Mouse (Mus musculus) ES-Bruce4 (cell line): ENCODE measurements around the gene St7l. TPM values are rescaled to one million over a fixed set of nuclear protein-coding genes. Genes with fewer than 3 reads are reported as not detected.

Source experiments
- H3K27ac ChIP-seq: 2 replicates; pipeline ENCODE4 v1.5.1; 2012; ENCODE audit warnings: low read length, inconsistent platforms; ENCODE audit not compliant: insufficient read depth
- H3K27me3 ChIP-seq: 2 replicates; pipeline ENCODE4 v1.6.1; 2012; ENCODE audit warnings: mild to moderate bottlenecking, low read length, inconsistent platforms; ENCODE audit not compliant: control insufficient read depth, poor library complexity, insufficient read depth, severe bottlenecking
- H3K36me3 ChIP-seq: 2 replicates; pipeline ENCODE4 v1.6.1; 2012; ENCODE audit warnings: inconsistent platforms, mild to moderate bottlenecking, low read length, moderate library complexity; ENCODE audit not compliant: control insufficient read depth, poor library complexity, insufficient read depth, severe bottlenecking
- H3K4me1 ChIP-seq: one replicate; pipeline ENCODE4 v1.8.1; 2011; ENCODE audit warnings: low read length; ENCODE audit not compliant: control insufficient read depth, insufficient read depth
- H3K4me3 ChIP-seq: 2 replicates; pipeline ENCODE4 v1.5.1; 2011; ENCODE audit warnings: low read depth, mild to moderate bottlenecking, low read length
- H3K9ac ChIP-seq: 2 replicates; pipeline ENCODE4 v1.6.1; 2012; ENCODE audit warnings: low read depth, mild to moderate bottlenecking, inconsistent platforms; ENCODE audit not compliant: poor library complexity, severe bottlenecking
- H3K9me3 ChIP-seq: replicated peaks from 2 replicates; pipeline ENCODE4 v1.6.1; 2012; ENCODE audit warnings: mild to moderate bottlenecking, low read length, inconsistent platforms; ENCODE audit not compliant: control insufficient read depth, poor library complexity, insufficient read depth, severe bottlenecking
- CTCF ChIP-seq: IDR thresholded peaks from one replicate; pipeline ENCODE4 v1.8.1; 2011; ENCODE audit warnings: low read depth, low read length
- EP300 ChIP-seq: IDR thresholded peaks from 2 replicates; pipeline ENCODE4 v1.6.1; 2011; ENCODE audit warnings: low read depth, low read length; ENCODE audit not compliant: insufficient read depth
- POLR2A ChIP-seq: IDR thresholded peaks from one replicate; pipeline ENCODE4 v1.8.1; 2011; ENCODE audit warnings: low read length; ENCODE audit not compliant: insufficient read depth
- polyA plus RNA-seq: library from polyadenylated mRNA; stranded (reverse); fragments of >200 nt; gene quantifications from 2 replicates; pipeline ENCODE4 v1.2.4, GENCODE M21; 2011; ENCODE audit warnings: low read depth; ENCODE audit not compliant: missing spikeins, insufficient read depth, insufficient read length

The St7l gene
- polyA plus RNA-seq, 1 experiment, result 30.0 TPM

GRCm38 (mm10) chr3:104914986-104915385 is 51.2 kb downstream of the St7l start:
- Histone ChIP-seq H3K27me3 (no peaks in the 10 kb centered on the region), H3K27ac (no peak overlapping the region), H3K9ac (no peak overlapping the region), H3K4me3 (no peak overlapping the region), H3K36me3 (no peaks in the 10 kb centered on the region; the same call in 1 of the 2 replicates), H3K4me1 (no peaks in the 10 kb centered on the region), H3K9me3 (no peaks in the 10 kb centered on the region)
- TF ChIP-seq POLR2A (no peak), EP300 (no peak), CTCF (no peak)

GRCm38 (mm10) chr3:104929385-104929784 is 65.6 kb downstream of the St7l start:
- Histone ChIP-seq H3K9ac (no peak overlapping the region), H3K27ac (no peak overlapping the region), H3K27me3 (no peaks in the 10 kb centered on the region), H3K4me3 (no peak overlapping the region), H3K36me3 (peaks cover 9% of the 10 kb centered on the region; the same call in 1 of the 2 replicates), H3K9me3 (no peaks in the 10 kb centered on the region), H3K4me1 (no peaks in the 10 kb centered on the region)
- TF ChIP-seq POLR2A, result no peak
- no peak for TF ChIP-seq EP300
- no peak for TF ChIP-seq CTCF

GRCm38 (mm10) chr3:104937728-104938305 is 74.0 kb downstream of the St7l start:
- H3K4me1 ChIP-seq, result no peaks in the 10 kb centered on the region
- H3K36me3 ChIP-seq, result no peaks in the 10 kb centered on the region
- no peak for TF ChIP-seq CTCF
- no peak for TF ChIP-seq EP300
- TF ChIP-seq POLR2A, result no peak
- H3K9ac ChIP-seq, result no peak overlapping the region
- H3K9me3 ChIP-seq, result no peaks in the 10 kb centered on the region
- no peak overlapping the region for H3K4me3 ChIP-seq
- H3K27ac ChIP-seq, result no peak overlapping the region
- no peaks in the 10 kb centered on the region for H3K27me3 ChIP-seq

GRCm38 (mm10) chr3:104938327-104938726 is 74.5 kb downstream of the St7l start:
- Histone ChIP-seq H3K9me3 (no peaks in the 10 kb centered on the region), H3K27ac (no peak overlapping the region)

GRCm38 (mm10) chr3:104940691-104941090 is 76.9 kb downstream of the St7l start:
- no peaks in the 10 kb centered on the region for H3K27me3 ChIP-seq
- H3K4me1 ChIP-seq, result peaks cover 2% of the 10 kb centered on the region
- no peak overlapping the region for H3K9ac ChIP-seq

More at GRCm38 (mm10) chr3:104938327-104938726, 74.5 kb downstream of the St7l start:
- no peak for TF ChIP-seq CTCF
- TF ChIP-seq POLR2A, result no peak
- TF ChIP-seq EP300, result no peak
- Histone ChIP-seq H3K36me3 (no peaks in the 10 kb centered on the region), H3K4me3 (no peak overlapping the region), H3K27me3 (no peaks in the 10 kb centered on the region), H3K4me1 (peaks cover 2% of the 10 kb centered on the region), H3K9ac (no peak overlapping the region)

GRCm38 (mm10) chr3:104942682-104943081 is 78.9 kb downstream of the St7l start:
- Histone ChIP-seq H3K9ac (no peak overlapping the region), H3K4me3 (no peak overlapping the region), H3K36me3 (no peaks in the 10 kb centered on the region), H3K27ac (no peak overlapping the region), H3K27me3 (no peaks in the 10 kb centered on the region), H3K4me1 (peaks cover 2% of the 10 kb centered on the region), H3K9me3 (no peaks in the 10 kb centered on the region)
- TF ChIP-seq CTCF, result no peak

More at GRCm38 (mm10) chr3:104940691-104941090, 76.9 kb downstream of the St7l start:
- H3K9me3 ChIP-seq, result no peaks in the 10 kb centered on the region
- H3K36me3 ChIP-seq, result no peaks in the 10 kb centered on the region
- H3K4me3 ChIP-seq, result no peak overlapping the region
- TF ChIP-seq CTCF (no peak), POLR2A (no peak), EP300 (no peak)
- H3K27ac ChIP-seq, result no peak overlapping the region
